Mouse (Mus musculus): ENCODE measurements around the gene Ptprn.

DNA sequence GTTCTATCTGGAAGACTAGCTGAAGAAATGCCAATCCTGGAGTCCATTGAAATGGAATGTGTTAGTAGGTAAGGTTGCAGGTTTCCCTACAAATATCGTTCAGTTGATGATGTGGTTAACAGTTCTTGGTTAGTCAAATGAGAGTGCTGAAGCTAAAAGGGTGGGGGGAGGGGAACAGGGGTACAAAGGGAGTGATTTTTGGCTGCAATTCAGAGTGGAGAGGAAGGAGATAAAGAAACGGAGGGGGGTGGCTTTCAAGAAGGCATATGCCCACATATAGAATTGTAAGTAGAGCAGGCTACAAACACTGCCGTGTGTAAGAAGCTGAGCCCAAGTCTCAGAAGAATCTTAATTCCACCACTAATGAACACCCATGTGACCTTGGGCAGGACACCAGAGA, 38.8 kb downstream of the Ptprn start:
- TF ChIP-seq HCFC1 (IDR thresholded peaks at IDR 0.05; ENCODE audit: borderline replicate concordance, insufficient read depth, low read length), result no peak
- TF ChIP-seq ZC3H11A (IDR thresholded peaks at IDR 0.05; ENCODE audit: borderline replicate concordance, low read depth, low read length), result no peak
- no peak for TF ChIP-seq ZNF384 (IDR thresholded peaks at IDR 0.05; ENCODE audit: low read depth, low read length)
- TF ChIP-seq MAFK (IDR thresholded peaks at IDR 0.05; ENCODE audit: insufficient read depth, low read depth, low read length), result no peak
- TF ChIP-seq CHD2 (IDR thresholded peaks at IDR 0.05; ENCODE audit: low read depth, low read length), result no peak
